Mouse (Mus musculus) heart, adult 18-20 months (tissue): ENCODE data around the gene Olfr90. TPM values are rescaled to one million over a fixed set of nuclear protein-coding genes. Genes with fewer than 3 reads are reported as not detected.

Experiments
- DNase-seq, 2 experiments: peaks; one replicate each; pipeline ENCODE4 v3.0.0; 2021 to 2022; ENCODE audit warnings: mixed read lengths in 1 of 2
- total RNA-seq, 2 experiments: library from RNA; stranded (reverse); gene quantifications; 2 replicates each; pipeline ENCODE4 v1.2.3; 2021

Gene Olfr90
- total RNA-seq, 2 experiments from 2014 or later: not detected

DNA sequence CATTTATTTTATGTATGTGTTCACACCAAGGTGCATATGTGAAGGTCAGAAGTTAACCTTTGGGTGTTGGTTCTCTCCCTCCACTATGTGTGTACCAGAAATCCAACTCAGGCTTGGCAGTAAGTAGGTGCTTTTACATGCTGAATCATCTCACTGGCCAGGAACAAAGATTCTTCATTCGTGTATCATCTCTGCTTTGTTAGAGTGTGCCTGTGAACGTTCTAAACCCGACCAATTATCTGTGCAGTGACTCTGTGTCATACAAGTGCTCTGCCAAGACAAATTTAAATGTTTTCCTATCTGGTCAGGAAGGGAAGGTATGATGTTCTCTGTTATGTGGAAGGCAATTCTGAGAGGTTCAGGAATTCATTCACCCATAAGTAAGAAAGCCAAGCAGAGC, 26.9 kb downstream of the Olfr90 start:
- no peak for DNase-seq

GRCm38 (mm10) chr17:37056957-37057356, 31.3 kb downstream of the Olfr90 start:
- no peak for DNase-seq

DNA sequence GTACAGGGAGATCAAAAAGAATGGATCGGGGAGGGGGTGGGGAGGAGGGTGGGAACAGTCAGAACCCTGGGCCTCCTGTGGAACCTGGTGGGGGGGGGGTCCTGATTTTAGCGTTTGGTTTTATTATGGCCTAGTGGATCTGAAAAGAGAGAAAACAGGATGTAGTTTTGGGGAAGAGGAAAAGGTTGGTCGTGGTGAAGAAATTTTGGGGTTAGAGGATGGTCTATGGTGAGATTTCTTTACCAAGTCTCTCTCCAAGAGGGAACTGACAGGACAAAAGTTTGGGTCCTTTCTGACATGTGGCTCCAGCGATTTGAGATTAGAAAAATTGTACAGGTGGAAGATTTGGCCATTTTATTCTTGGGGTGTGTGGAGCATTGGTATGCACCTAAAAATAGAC, 36.6 kb downstream of the Olfr90 start:
- no peak for DNase-seq

GRCm38 (mm10) chr17:37050876-37051275, 37.4 kb downstream of the Olfr90 start:
- DNase-seq: peak in 1 of 2 experiments; percentile 10

GRCm38 (mm10) chr17:37050399-37050798, 37.9 kb downstream of the Olfr90 start:
- peak; percentile 86 for DNase-seq

DNA sequence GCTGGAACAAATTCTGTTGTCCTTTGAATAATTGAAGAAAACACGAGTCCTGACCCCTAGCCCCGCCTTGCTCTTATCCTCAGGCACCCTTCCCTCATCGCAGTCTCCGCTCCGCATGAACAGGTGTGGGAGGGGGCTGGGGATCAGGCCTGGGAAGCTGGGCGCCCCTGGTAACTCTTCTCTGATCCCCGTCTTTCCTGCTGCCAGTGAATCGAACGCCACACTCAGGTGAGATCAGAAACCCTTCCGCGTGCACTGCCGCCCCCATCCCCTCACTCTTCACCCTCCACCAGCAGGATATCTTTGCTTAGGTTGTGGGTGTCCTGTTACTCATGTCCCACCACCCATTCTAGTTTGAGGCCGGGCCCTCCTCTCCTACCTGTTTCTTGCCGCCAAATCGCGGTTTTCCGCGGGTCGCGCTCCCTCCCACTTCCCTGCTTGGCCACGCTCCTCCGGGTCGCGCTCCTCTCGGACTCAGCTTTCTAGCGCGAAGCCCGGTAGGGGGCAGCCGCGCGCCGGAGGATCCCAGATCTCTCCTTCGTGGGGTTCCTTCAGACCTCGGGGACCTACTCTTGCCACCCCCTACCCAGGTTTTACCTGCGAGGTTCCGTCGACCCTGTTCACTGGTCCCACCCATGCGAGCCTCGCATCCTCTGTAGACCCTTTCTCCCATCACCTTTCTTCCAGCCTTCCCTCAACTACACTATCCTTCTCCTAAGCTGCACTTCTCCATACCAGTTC, 38.6 kb downstream of the Olfr90 start:
- peak; percentile 59 to 85 for DNase-seq

GRCm38 (mm10) chr17:37048383-37048782, 39.9 kb downstream of the Olfr90 start:
- no peak for DNase-seq

DNA sequence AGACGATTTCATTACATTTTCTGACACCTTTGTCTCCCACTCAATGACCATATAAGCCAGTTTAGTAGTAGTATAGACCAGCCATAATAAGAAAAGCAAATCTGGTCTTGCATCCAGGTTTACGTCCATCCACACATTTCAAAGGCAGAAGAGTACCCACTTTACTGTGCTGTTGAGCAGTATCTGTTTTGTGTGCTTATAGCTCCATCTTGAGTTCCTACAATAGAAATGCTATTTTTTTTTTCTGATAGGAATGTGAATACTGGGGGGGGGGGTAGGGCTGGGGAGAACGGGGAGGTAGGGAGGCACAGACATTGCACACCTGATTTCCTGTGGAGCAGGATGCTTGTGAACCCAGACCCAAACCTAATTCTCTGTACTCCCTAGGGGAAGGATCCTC, 40.3 kb downstream of the Olfr90 start:
- DNase-seq: no peak

DNA sequence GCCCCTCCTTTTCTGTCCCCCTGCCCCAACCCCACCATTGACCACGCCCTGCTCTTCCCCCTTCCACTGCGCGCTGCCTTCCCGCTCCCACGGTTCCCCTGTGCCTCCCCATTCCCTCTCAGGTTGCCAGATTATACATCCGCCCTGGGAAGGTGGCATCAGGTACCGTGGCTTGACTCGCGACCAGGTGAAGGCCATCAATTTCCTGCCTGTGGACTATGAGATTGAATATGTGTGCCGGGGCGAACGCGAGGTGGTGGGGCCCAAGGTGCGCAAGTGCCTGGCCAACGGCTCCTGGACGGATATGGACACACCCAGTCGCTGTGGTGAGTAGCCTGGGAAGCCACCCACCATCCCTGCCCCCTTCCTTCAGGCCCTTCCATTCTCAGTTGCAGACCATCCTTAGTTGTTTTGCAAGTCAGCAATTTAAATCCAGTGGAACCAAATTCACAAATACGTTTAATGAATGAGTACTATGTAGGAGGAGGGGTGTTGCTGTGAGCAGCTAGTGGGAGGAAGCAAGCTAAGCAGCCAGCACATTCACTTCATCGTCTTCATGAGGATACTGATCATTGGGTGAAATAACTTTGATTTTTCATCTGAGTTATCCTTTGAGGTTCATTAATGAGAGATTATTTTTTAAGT, 40.8 kb downstream of the Olfr90 start:
- no peak for DNase-seq

DNA sequence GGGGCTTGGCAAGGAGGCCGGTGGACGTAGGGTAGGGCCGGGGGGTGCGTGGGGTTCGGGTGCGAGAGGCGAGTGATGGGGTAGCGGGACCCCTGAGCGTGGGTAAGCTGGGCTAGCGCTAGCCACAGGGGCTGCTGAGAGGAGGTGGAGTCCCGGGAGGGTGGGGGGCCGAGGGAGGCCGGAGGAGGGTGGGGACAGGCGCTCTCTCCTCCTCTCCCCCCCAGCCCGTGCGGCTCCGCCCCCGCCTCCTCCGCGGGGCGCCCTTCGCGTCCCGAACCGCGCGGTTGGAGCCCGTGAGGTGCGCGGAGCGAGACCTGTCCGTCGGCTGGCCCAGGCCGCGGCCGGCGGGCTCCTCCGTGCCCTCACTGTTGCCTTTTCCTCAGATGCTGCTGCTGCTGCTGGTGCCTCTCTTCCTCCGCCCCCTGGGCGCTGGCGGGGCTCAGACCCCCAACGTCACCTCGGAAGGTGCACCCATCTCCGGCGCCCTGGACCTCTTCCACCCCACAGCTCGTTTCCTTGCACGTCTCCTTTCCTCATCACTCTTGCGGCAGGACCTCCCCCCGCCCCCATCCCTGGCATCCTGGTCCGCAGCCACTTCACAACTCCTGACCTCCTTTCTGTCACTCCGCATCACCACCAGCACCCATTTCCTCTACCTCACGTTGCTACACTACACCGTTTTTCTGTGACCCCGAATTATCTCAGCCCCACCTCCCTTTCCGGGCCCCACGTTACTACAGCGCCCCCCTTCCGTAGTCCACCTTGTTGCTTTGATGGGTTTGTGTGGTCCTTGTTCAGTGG, 41.8 kb downstream of the Olfr90 start:
- DNase-seq: peak; percentile 66 to 68

GRCm38 (mm10) chr17:37045611-37046311, 42.5 kb downstream of the Olfr90 start, which contains the start of gene Gabbr1:
TSS of gene Gabbr1 (plus strand) at chr17:37045966.
- DNase-seq: peak; percentile 84 to 90

DNA sequence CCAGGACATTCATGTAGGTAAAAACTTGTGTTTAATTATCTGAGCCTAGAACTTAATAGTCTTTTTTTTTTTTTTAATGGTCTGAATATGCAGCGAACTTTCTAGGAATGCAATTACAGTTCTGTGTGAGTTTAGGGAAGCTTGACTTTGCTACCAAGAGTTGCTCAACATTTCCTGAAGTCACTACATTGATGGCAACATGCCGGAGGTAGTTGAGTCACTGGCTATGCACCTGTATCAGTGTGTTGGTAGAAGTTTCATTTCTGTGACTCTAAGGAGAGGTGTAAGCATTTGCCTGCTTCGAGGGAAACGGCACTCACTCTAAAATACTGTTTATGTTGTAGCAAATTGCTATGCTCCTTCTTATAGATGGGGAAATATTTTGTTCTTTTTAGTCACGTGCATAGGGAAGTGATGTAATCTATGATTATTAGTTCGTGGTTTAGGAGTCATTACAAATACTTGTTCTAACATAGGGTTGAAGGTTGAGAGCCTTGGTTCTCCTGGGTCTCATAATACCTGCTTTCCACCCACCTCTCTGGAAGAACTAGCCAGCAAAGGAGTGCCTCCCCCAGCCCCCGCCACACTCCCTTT, 43.6 kb downstream of the Olfr90 start:
- peak in 1 of 2 experiments; percentile 20 for DNase-seq

DNA sequence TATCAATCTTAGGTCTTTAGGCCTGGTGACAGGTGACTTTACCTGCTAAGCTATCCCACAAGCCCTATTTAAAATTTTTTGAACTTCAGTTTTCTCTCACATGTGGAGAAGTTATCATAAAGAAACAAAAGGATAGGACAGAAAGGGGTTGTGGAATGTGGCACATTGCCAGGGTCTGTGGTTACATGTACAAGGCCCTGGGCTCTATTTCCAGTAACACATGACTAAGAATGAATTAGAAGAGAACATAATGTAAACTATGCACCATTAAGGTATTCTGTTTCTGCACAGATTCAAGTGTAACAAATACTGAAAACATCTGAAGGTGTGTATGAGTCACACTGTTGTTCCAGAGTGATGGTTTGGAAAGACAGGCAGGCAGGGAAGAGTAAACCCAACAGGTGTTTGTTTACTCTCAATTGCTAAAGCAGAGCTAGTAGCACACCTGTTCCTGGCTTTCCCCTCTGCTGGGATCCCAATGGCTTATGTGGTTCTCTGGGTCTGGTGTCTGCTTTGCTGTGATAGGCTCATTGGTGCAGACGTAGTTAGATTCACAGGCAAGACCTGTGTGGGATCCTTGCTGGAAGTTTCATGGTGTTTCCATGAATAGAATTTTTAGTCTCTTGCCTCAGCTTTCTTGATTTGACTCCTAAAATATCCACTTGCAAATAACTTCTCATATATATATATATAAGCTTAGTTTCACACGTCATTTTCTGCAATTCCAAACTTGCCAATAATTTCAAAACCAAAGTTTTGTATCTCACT, 49.0 kb downstream of the Olfr90 start:
- DNase-seq: no peak

Other genes starting within 250 kb of the Olfr90 start
- not detected for gene Trim15, start 221.3 kb downstream of the Olfr90 start, total RNA-seq
- under 1 TPM; 0.33 to 0.35 TPM for gene Trim10, start 218.9 kb downstream of the Olfr90 start, total RNA-seq
- not detected for gene Trim40, start 198.4 kb downstream of the Olfr90 start, total RNA-seq
- gene Trim31, start 190.4 kb downstream of the Olfr90 start, total RNA-seq: not detected
- under 1 TPM; 0.72 to 0.87 TPM for gene Rnf39, start 145.6 kb downstream of the Olfr90 start, total RNA-seq
- gene Ppp1r11, start 136.8 kb downstream of the Olfr90 start, total RNA-seq: 100 to 1,000 TPM in 1 of 2 experiments, 10 to 100 TPM in 1; 95.7 to 113 TPM
- gene Znrd1, start 129.9 kb downstream of the Olfr90 start, total RNA-seq: 10 to 100 TPM; 29.1 to 31.1 TPM
- 10 to 100 TPM; 15.1 to 16.2 TPM for gene Znrd1as, start 129.9 kb downstream of the Olfr90 start, total RNA-seq
- gene 2410137M14Rik, start 107.3 kb downstream of the Olfr90 start, total RNA-seq: 1 to 10 TPM in 1 of 2 experiments, under 1 TPM in 1; 0.90 to 1.0 TPM
- gene H2-M5, start 99.0 kb downstream of the Olfr90 start, total RNA-seq: not detected
- 1 to 10 TPM; 1.7 to 2.0 TPM for gene Zfp57, start 87.3 kb downstream of the Olfr90 start, total RNA-seq
- not detected for gene Mog, start 65.1 kb downstream of the Olfr90 start, total RNA-seq
- 1 to 10 TPM; 6.0 to 8.2 TPM for gene Gabbr1, start 42.5 kb downstream of the Olfr90 start, total RNA-seq
- gene Olfr91, start 9.8 kb upstream of the Olfr90 start, total RNA-seq: not detected
- gene Olfr92, start 31.6 kb upstream of the Olfr90 start, total RNA-seq: not detected
- not detected for gene Olfr93, start 73.0 kb upstream of the Olfr90 start, total RNA-seq
- gene Ubd, start 105.4 kb upstream of the Olfr90 start, total RNA-seq: 1 to 10 TPM in 1 of 2 experiments, not detected in 1; 1.2 TPM
- gene Olfr94, start 112.5 kb upstream of the Olfr90 start, total RNA-seq: not detected
- not detected for gene Olfr95, start 124.6 kb upstream of the Olfr90 start, total RNA-seq
- not detected for gene Olfr96, start 131.6 kb upstream of the Olfr90 start, total RNA-seq
- not detected for gene Olfr97, start 148.8 kb upstream of the Olfr90 start, total RNA-seq
- not detected for gene Olfr98, start 175.2 kb upstream of the Olfr90 start, total RNA-seq
- 1 to 10 TPM; 4.1 to 5.4 TPM for gene H2-M3, start 181.7 kb upstream of the Olfr90 start, total RNA-seq
- gene Olfr99, start 195.0 kb upstream of the Olfr90 start, total RNA-seq: not detected
- gene Olfr101, start 215.8 kb upstream of the Olfr90 start, total RNA-seq: not detected
- not detected for gene Olfr102, start 228.6 kb upstream of the Olfr90 start, total RNA-seq